Mouse (Mus musculus) gastrocnemius, postnatal 10 days (tissue): ENCODE results near the gene Phf20. TPM values are rescaled to one million over a fixed set of nuclear protein-coding genes. Genes with fewer than 3 reads are reported as not detected.

ENCODE experiments used
- DNase-seq: peaks from one replicate; pipeline ENCODE4 v3.0.0; 2021; ENCODE audit warnings: mixed read lengths
- total RNA-seq, 2 experiments: library from RNA; stranded (reverse); gene quantifications; 2 replicates each; pipeline ENCODE4 v1.2.3; 2021

Gene Phf20
- total RNA-seq, 2 experiments from 2014 or later: 25.1 to 27.3 TPM

- no peak for DNase-seq
Measured at GRCm38 (mm10) chr2:156263204-156263893, 67.1 kb downstream of the Phf20 start.

- no peak for DNase-seq
Measured at GRCm38 (mm10) chr2:156267636-156268035, 71.4 kb downstream of the Phf20 start.

GRCm38 (mm10) chr2:156272553-156272952, 76.3 kb downstream of the Phf20 start:
- no peak for DNase-seq

GRCm38 (mm10) chr2:156278226-156279017, 82.2 kb downstream of the Phf20 start:
- DNase-seq: peak; percentile 73

- DNase-seq: no peak
Measured at GRCm38 (mm10) chr2:156281227-156281626, 85.0 kb downstream of the Phf20 start.

- DNase-seq: no peak
Measured at GRCm38 (mm10) chr2:156285161-156285560, 88.9 kb downstream of the Phf20 start.

GRCm38 (mm10) chr2:156286733-156287132, 90.5 kb downstream of the Phf20 start:
- no peak for DNase-seq

GRCm38 (mm10) chr2:156288222-156288621, 92.0 kb downstream of the Phf20 start:
- DNase-seq: no peak

- no peak for DNase-seq
Measured at GRCm38 (mm10) chr2:156289552-156290160, 93.4 kb downstream of the Phf20 start.

GRCm38 (mm10) chr2:156291998-156292397, 95.7 kb downstream of the Phf20 start:
- DNase-seq: no peak

- DNase-seq: no peak
Measured at GRCm38 (mm10) chr2:156295601-156296063, 99.4 kb downstream of the Phf20 start.

- DNase-seq: no peak
Measured at GRCm38 (mm10) chr2:156296190-156296589, 99.9 kb downstream of the Phf20 start.

GRCm38 (mm10) chr2:156297653-156298052, 101.4 kb downstream of the Phf20 start:
- DNase-seq: no peak

GRCm38 (mm10) chr2:156298458-156298857, 102.2 kb downstream of the Phf20 start:
- DNase-seq: no peak

GRCm38 (mm10) chr2:156302063-156302462, 105.8 kb downstream of the Phf20 start:
- no peak for DNase-seq

GRCm38 (mm10) chr2:156304351-156304750, 108.1 kb downstream of the Phf20 start:
- DNase-seq: no peak

GRCm38 (mm10) chr2:156305818-156306217, 109.6 kb downstream of the Phf20 start:
- no peak for DNase-seq

- DNase-seq: no peak
Measured at GRCm38 (mm10) chr2:156307261-156307660, 111.0 kb downstream of the Phf20 start.

GRCm38 (mm10) chr2:156309948-156310347, 113.7 kb downstream of the Phf20 start:
- DNase-seq: no peak

GRCm38 (mm10) chr2:156310455-156310854, 114.2 kb downstream of the Phf20 start:
- no peak for DNase-seq

- no peak for DNase-seq
Measured at GRCm38 (mm10) chr2:156310945-156311344, 114.7 kb downstream of the Phf20 start.

GRCm38 (mm10) chr2:156311441-156311840, 115.2 kb downstream of the Phf20 start:
- no peak for DNase-seq

GRCm38 (mm10) chr2:156311841-156312291, 115.6 kb downstream of the Phf20 start:
- DNase-seq: peak; percentile 77
